Mouse (Mus musculus) 3T3-L1 (cell line): ENCODE measurements around the gene 9930022D16Rik.

Experiments
- DNase-seq: peaks from one replicate; pipeline ENCODE4 v3.0.0-alpha.2; 2015; ENCODE audit warnings: low read depth, low spot score

The 9930022D16Rik gene

GRCm38 (mm10) chr11:109416709-109417420, 3.1 kb downstream of the 9930022D16Rik start:
- DNase-seq = no peak

GRCm38 (mm10) chr11:109417472-109418040, 3.8 kb downstream of the 9930022D16Rik start:
- DNase-seq = no peak

- DNase-seq = no peak
These were observed 5.7 kb downstream of the 9930022D16Rik start for GRCm38 (mm10) chr11:109419461-109419860.

GRCm38 (mm10) chr11:109419961-109420566, 6.3 kb downstream of the 9930022D16Rik start:
- DNase-seq = no peak

- DNase-seq = no peak
These were observed 6.8 kb downstream of the 9930022D16Rik start for GRCm38 (mm10) chr11:109420567-109420962.

- no peak for DNase-seq
These were observed 7.5 kb downstream of the 9930022D16Rik start for GRCm38 (mm10) chr11:109421205-109421604.

GRCm38 (mm10) chr11:109422263-109422662, 8.5 kb downstream of the 9930022D16Rik start:
- DNase-seq = no peak

- DNase-seq = no peak
These were observed 9.6 kb downstream of the 9930022D16Rik start for GRCm38 (mm10) chr11:109423294-109423693.

GRCm38 (mm10) chr11:109425392-109426271, 11.9 kb downstream of the 9930022D16Rik start, which contains the start of gene Amz2:
Amz2 (plus strand) TSS chr11:109425946.
- peak; percentile 99 for DNase-seq

- DNase-seq = no peak
These were observed 12.5 kb downstream of the 9930022D16Rik start for GRCm38 (mm10) chr11:109426272-109426586.

GRCm38 (mm10) chr11:109427353-109427752, 13.6 kb downstream of the 9930022D16Rik start:
- DNase-seq = no peak

GRCm38 (mm10) chr11:109434233-109434798, 20.6 kb downstream of the 9930022D16Rik start:
- no peak for DNase-seq

- DNase-seq = no peak
These were observed 23.2 kb downstream of the 9930022D16Rik start for GRCm38 (mm10) chr11:109436889-109437288.

- no peak for DNase-seq
These were observed 25.5 kb downstream of the 9930022D16Rik start for GRCm38 (mm10) chr11:109439209-109439608.

- peak; percentile 97 for DNase-seq
These were observed 26.2 kb downstream of the 9930022D16Rik start for GRCm38 (mm10) chr11:109439829-109440340.

- DNase-seq = peak; percentile 21
These were observed 26.9 kb downstream of the 9930022D16Rik start for GRCm38 (mm10) chr11:109440641-109441040.

- peak; percentile 75 for DNase-seq
These were observed 27.4 kb downstream of the 9930022D16Rik start for GRCm38 (mm10) chr11:109441119-109441518.

GRCm38 (mm10) chr11:109442166-109442730, 28.5 kb downstream of the 9930022D16Rik start:
- DNase-seq = no peak

GRCm38 (mm10) chr11:109443468-109444263, 29.9 kb downstream of the 9930022D16Rik start:
- DNase-seq = no peak

GRCm38 (mm10) chr11:109444600-109444999, 30.9 kb downstream of the 9930022D16Rik start:
- DNase-seq = peak; percentile 26
